Mouse (Mus musculus): ENCODE results near the gene Pcyt2. TPM values are rescaled to one million over a fixed set of nuclear protein-coding genes. Genes with fewer than 3 reads are reported as not detected.

Gene Pcyt2
- polyA plus RNA-seq, 1 experiment = 252 TPM

DNA sequence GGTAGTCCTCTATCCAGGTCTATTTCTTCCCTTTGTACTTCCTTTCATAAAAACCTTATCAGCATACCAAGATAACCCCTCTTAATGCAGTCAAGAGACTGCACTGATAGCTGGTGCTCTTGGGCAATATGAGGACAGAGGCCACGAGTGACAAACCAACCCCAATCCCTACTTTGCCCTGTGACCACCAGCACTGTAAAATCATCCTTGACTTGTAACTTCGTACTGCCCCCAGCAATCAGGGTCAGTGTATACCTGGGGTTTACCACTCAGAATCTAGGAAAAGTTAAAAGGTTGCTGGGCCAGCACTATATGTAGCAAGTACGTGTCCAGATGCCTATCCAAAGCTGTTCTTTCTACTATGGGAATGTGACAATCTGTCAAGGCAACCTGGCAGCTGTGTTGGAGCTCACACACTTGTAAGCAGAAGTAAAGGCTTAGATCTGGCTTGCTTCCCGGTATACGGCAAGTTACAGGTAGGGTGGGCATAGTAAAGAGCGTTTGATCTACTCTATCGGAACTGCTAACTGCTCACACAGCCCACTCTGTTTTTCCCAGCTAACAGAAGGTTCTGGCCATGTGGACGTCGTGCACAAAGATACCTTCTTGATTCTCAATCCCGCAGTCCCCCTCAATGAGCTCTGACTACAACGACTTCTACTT, 45.9 kb downstream of the Pcyt2 start:
- DNase-seq (ENCODE audit: extremely low spot score in 1 of 2, low spot score in 1 of 2) = no peak

DNA sequence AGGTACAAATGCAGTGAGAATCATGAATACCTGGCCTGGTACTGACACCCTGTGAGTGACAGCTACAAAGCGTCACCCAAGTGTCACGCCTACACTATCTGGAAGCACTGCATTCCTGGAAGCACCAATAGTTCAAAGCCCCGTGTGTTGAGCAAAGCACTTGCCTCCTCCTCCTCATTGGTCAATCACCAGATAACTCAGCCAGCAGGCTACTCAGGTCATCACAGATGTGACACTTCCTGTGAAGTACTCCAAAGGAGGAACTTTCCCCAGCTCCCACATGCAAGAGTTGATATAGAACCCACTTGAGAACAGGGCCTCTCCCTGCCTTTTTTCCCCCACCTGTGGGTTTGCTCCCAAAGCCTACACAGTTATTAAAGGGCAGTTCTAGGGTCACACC, 46.6 kb downstream of the Pcyt2 start:
- DNase-seq (ENCODE audit: extremely low spot score in 1 of 2, low spot score in 1 of 2) = no peak

DNA sequence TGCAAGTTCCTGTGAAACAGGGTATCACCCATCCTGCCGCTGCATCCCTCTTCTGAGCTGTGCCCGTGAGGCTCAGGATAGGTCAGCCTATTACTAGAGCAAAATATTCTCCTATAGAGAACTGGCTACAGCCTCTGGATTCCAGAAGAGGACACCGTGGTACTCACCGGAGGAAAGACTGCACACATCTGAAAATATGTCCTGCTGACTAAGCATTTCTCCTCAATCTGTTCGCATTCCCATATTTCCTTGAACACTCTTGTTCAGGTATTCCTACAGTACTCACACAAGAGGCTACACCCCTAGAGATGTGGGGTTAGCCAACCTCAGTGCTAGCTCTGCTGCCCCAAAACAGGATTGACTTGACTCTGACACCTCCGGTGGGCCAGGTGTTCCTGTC, 49.4 kb downstream of the Pcyt2 start:
- no peak for DNase-seq (ENCODE audit: extremely low spot score in 1 of 2, low spot score in 1 of 2)

DNA sequence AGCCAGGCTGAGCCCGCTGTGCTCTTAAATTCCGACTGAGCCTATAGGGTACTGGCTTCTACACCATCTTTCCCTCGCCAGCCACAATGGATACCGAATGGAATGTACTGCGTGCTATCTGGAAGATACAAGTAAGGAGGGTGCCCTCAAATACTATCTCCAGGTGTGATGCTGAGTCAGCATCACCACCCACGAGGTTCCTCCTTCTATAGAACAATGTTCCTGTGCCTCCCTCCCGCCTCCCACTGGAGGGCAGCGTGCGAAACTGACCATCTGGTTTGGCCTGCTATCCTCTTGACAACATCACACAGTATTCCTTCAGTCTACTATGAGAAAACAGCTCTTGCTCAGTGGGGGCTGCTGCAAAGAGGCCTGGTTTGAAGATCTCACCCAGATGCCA, 52.6 kb downstream of the Pcyt2 start:
- DNase-seq (ENCODE audit: extremely low spot score in 1 of 2, low spot score in 1 of 2) = no peak

DNA sequence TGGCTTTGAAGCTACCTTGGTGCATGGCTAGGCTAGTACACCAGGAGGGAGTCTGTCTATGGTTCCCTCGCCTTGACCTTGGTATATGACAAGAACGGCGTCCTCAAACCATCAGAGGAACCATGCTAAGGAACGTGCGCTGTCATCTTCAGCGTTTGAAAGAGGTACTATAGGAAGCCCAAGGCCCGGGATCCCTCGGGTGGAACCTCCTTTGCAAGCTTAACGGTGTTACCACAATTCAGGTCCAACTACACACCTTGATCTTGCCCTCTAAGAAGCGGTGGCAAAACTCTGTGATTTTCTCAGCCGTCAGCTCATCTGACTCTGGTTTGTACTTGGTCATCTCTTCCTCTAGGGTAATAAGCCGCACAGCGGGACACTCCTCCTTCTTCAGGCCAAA, 54.8 kb downstream of the Pcyt2 start:
- no peak for DNase-seq (ENCODE audit: extremely low spot score in 1 of 2, low spot score in 1 of 2)

DNA sequence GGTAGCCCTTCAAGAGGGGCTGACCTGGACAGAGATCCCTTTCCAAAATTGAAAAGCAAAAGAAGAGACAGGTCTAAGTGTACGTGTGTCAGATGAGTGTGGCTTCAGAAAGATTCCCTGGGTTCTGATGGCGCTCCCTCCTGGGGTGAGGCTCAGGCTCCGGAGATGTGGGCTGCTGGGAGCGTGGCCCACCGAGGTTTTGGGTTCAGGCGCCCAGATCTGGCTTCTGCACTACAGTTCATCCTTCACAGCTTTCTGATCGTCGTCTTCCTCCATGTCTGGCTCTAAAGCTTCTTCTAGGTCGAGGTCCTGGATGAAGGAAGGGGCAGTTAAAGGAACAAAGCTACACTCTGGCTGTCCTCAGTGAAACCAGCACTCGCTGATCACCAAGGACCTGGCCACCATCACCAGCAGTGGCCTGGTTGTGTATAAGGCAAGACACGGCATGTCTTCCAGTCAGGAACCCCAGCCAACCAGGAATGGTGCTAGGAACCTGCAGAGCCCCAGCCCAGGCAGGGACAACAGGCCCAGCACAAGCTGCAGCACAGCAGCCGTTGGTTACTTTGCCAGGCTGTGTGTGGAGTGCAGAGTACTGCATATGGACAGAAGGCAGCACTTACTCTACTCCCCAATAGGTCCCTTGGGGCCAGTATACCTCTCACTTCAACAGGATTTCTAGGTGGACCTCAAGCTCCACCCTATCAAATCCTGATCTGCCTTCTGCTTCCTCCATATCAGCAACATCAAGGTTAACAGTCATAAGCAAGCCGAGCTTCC, 56.6 kb downstream of the Pcyt2 start:
- no peak for DNase-seq (ENCODE audit: extremely low spot score in 1 of 2, low spot score in 1 of 2)

Other genes with a start within 250 kb of the Pcyt2 start
- gene Faap100, start 239.2 kb downstream of the Pcyt2 start, polyA plus RNA-seq (2012; rRNA removed) = 27.6 and 27.8 TPM in 2 replicates
- gene Nploc4, start 180.2 kb downstream of the Pcyt2 start, polyA plus RNA-seq (2012; rRNA removed) = 52.9 and 60.2 TPM in 2 replicates
- 0.54 and 0.61 TPM in 2 replicates for gene Tspan10, start 175.3 kb downstream of the Pcyt2 start, polyA plus RNA-seq (2012; rRNA removed)
- gene Pde6g, start 164.4 kb downstream of the Pcyt2 start, polyA plus RNA-seq (2012; rRNA removed) = 0.82 and 0.84 TPM in 2 replicates
- gene Oxld1, start 159.9 kb downstream of the Pcyt2 start, polyA plus RNA-seq (2012; rRNA removed) = 14.3 and 15.4 TPM in 2 replicates
- 26.5 and 29.8 TPM in 2 replicates for gene Ccdc137, start 159.8 kb downstream of the Pcyt2 start, polyA plus RNA-seq (2012; rRNA removed)
- gene Arl16, start 150.3 kb downstream of the Pcyt2 start, polyA plus RNA-seq (2012; rRNA removed) = 48.0 and 52.0 TPM in 2 replicates
- gene Mrpl12, start 133.3 kb downstream of the Pcyt2 start, polyA plus RNA-seq (2012; rRNA removed) = 94.2 TPM in 2 replicates
- gene Slc25a10, start 126.1 kb downstream of the Pcyt2 start, polyA plus RNA-seq (2012; rRNA removed) = 30.6 and 35.8 TPM in 2 replicates
- gene Gcgr, start 87.2 kb downstream of the Pcyt2 start, polyA plus RNA-seq (2012; rRNA removed) = 0.42 and 0.54 TPM in 2 replicates
- gene Mcrip1, start 68.2 kb downstream of the Pcyt2 start, polyA plus RNA-seq (2012; rRNA removed) = 153 and 174 TPM in 2 replicates
- gene Ppp1r27, start 66.8 kb downstream of the Pcyt2 start, polyA plus RNA-seq (2012; rRNA removed) = not detected in 2 replicates
- 103 and 109 TPM in 2 replicates for gene P4hb, start 44.7 kb downstream of the Pcyt2 start, polyA plus RNA-seq (2012; rRNA removed)
- gene Arhgdia, start 36.3 kb downstream of the Pcyt2 start, polyA plus RNA-seq (2012; rRNA removed) = 408 and 428 TPM in 2 replicates
- 46.3 and 53.0 TPM in 2 replicates for gene Alyref, start 19.6 kb downstream of the Pcyt2 start, polyA plus RNA-seq (2012; rRNA removed)
- 143 and 170 TPM in 2 replicates for gene Anapc11, start 19.5 kb downstream of the Pcyt2 start, polyA plus RNA-seq (2012; rRNA removed)
- 0.84 and 1.2 TPM in 2 replicates for gene Npb, start 9.5 kb downstream of the Pcyt2 start, polyA plus RNA-seq (2012; rRNA removed)
- gene Sirt7, start 7.3 kb upstream of the Pcyt2 start, polyA plus RNA-seq (2012; rRNA removed) = 99.4 and 101 TPM in 2 replicates
- gene Mafg, start 15.7 kb upstream of the Pcyt2 start, polyA plus RNA-seq (2012; rRNA removed) = 79.9 and 84.5 TPM in 2 replicates
- 3.2 and 3.7 TPM in 2 replicates for gene Pycr1, start 25.8 kb upstream of the Pcyt2 start, polyA plus RNA-seq (2012; rRNA removed)
- gene Myadml2, start 30.2 kb upstream of the Pcyt2 start, polyA plus RNA-seq (2012; rRNA removed) = 4.7 and 5.6 TPM in 2 replicates
- 8.4 and 8.6 TPM in 2 replicates for gene Notum, start 43.2 kb upstream of the Pcyt2 start, polyA plus RNA-seq (2012; rRNA removed)
- 45.1 and 51.8 TPM in 2 replicates for gene Aspscr1, start 55.0 kb upstream of the Pcyt2 start, polyA plus RNA-seq (2012; rRNA removed)
- 34.0 and 37.4 TPM in 2 replicates for gene Cenpx, start 95.8 kb upstream of the Pcyt2 start, polyA plus RNA-seq (2012; rRNA removed)
- 111 and 130 TPM in 2 replicates for gene Lrrc45, start 96.0 kb upstream of the Pcyt2 start, polyA plus RNA-seq (2012; rRNA removed)
- 65.0 and 73.7 TPM in 2 replicates for gene Rac3, start 103.5 kb upstream of the Pcyt2 start, polyA plus RNA-seq (2012; rRNA removed)
- gene Dcxr, start 109.3 kb upstream of the Pcyt2 start, polyA plus RNA-seq (2012; rRNA removed) = 24.2 and 25.6 TPM in 2 replicates
- 5.0 and 17.1 TPM in 2 replicates for gene Cbr2, start 114.2 kb upstream of the Pcyt2 start, polyA plus RNA-seq (2012; rRNA removed)
- 1.3 and 2.2 TPM in 2 replicates for gene Hmga1b, start 144.9 kb upstream of the Pcyt2 start, polyA plus RNA-seq (2012; rRNA removed)
- 88.6 and 97.4 TPM in 2 replicates for gene Rfng, start 166.3 kb upstream of the Pcyt2 start, polyA plus RNA-seq (2012; rRNA removed)
- 222 and 229 TPM in 2 replicates for gene Gps1, start 166.3 kb upstream of the Pcyt2 start, polyA plus RNA-seq (2012; rRNA removed)
- 45.1 and 45.7 TPM in 2 replicates for gene Dus1l, start 178.5 kb upstream of the Pcyt2 start, polyA plus RNA-seq (2012; rRNA removed)
- gene Fasn, start 206.6 kb upstream of the Pcyt2 start, polyA plus RNA-seq (2012; rRNA removed) = 271 and 272 TPM in 2 replicates